Mouse (Mus musculus): ENCODE results near the gene Tex11. TPM values are rescaled to one million over a fixed set of nuclear protein-coding genes. Genes with fewer than 3 reads are reported as not detected.

Tex11 gene
- polyA plus RNA-seq (2014; fragmentation: Illumina TruSeq; extraction: RNeasy Lipid Tissue Mini Kit (QIAGEN cat#74804); ENCODE audit: insufficient read depth, low read depth, low replicate concordance) = 0.93 TPM

GRCm38 (mm10) chrX:101059541-101059940 lies at the start of gene Tex11:
TSS of gene Tex11 (minus strand) at chrX:101059667.

GRCm38 (mm10) chrX:101085920-101086319 lies 26.5 kb upstream of the Tex11 start, which contains the start of gene Slc7a3:
TSS of gene Slc7a3 (minus strand) at chrX:101086020.

Other genes starting within 250 kb of the Tex11 start
- 0.27 TPM for gene Slc7a3, start 26.4 kb upstream of the Tex11 start, polyA plus RNA-seq (2014; fragmentation: Illumina TruSeq; extraction: RNeasy Lipid Tissue Mini Kit (QIAGEN cat#74804); ENCODE audit: insufficient read depth, low read depth, low replicate concordance)
- 21.6 TPM for gene Snx12, start 162.9 kb upstream of the Tex11 start, polyA plus RNA-seq (2014; fragmentation: Illumina TruSeq; extraction: RNeasy Lipid Tissue Mini Kit (QIAGEN cat#74804); ENCODE audit: insufficient read depth, low read depth, low replicate concordance)
- gene Foxo4, start 194.9 kb upstream of the Tex11 start, polyA plus RNA-seq (2014; fragmentation: Illumina TruSeq; extraction: RNeasy Lipid Tissue Mini Kit (QIAGEN cat#74804); ENCODE audit: insufficient read depth, low read depth, low replicate concordance) = 21.7 TPM
- gene Gm614, start 204.3 kb upstream of the Tex11 start, polyA plus RNA-seq (2014; fragmentation: Illumina TruSeq; extraction: RNeasy Lipid Tissue Mini Kit (QIAGEN cat#74804); ENCODE audit: insufficient read depth, low read depth, low replicate concordance) = not detected
- gene Il2rg, start 208.6 kb upstream of the Tex11 start, polyA plus RNA-seq (2014; fragmentation: Illumina TruSeq; extraction: RNeasy Lipid Tissue Mini Kit (QIAGEN cat#74804); ENCODE audit: insufficient read depth, low read depth, low replicate concordance) = 51.9 TPM
- not detected for gene Gm20489, start 209.4 kb upstream of the Tex11 start, polyA plus RNA-seq (2014; fragmentation: Illumina TruSeq; extraction: RNeasy Lipid Tissue Mini Kit (QIAGEN cat#74804); ENCODE audit: insufficient read depth, low read depth, low replicate concordance)
- gene Med12, start 214.4 kb upstream of the Tex11 start, polyA plus RNA-seq (2014; fragmentation: Illumina TruSeq; extraction: RNeasy Lipid Tissue Mini Kit (QIAGEN cat#74804); ENCODE audit: insufficient read depth, low read depth, low replicate concordance) = 23.8 TPM
- gene Nlgn3, start 239.5 kb upstream of the Tex11 start, polyA plus RNA-seq (2014; fragmentation: Illumina TruSeq; extraction: RNeasy Lipid Tissue Mini Kit (QIAGEN cat#74804); ENCODE audit: insufficient read depth, low read depth, low replicate concordance) = 0.09 TPM